Mouse (Mus musculus): Measurements from ENCODE around the gene Plxnd1. TPM values are rescaled to one million over a fixed set of nuclear protein-coding genes. Genes with fewer than 3 reads are reported as not detected.

Plxnd1 gene
- 12.4 and 35.3 TPM in 2 replicates for total RNA-seq (2017)

DNA sequence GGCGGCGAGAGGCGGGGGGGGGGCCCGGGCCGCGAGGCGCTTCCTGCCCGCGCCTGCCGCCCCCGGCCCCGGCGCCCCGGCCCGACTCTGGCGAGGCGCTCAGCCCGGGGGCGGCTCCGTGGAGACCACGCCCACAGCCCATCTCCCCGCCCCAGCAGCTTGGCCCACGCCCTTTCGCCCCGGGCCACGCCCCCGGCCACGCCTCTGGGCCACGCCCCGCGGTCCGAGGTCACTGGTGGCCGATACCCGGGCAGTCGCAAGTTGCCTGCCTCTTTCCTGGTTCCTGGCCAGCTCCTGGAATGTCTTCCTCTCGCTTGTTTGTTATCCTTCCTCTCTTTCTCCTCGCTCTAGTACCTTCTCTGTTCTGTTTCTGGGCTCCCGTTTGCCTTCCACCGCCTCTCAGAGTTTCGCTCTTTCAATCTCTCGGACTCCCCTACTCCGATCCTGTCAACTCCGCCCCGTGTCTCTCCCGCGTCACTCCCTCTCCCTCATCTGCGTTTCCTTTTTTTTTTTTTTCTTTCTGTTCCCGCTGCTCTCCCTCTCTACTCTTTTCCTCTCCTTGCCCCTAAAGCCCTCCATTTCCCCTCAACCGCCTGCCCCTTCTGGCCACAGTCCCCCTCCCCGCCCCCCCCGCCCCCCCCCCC lies at the start of gene Plxnd1:
Plxnd1 (minus strand) TSS at position 129 of the 644 bp plus-strand sequence.
- peak; percentile 63 to 77 for ATAC-seq (replicated peaks in 1 of 2; ENCODE audit: insufficient read depth in 1 of 2, low FRiP score in 2 of 2, low TSS enrichment in 1 of 2, low read depth in 1 of 2, poor library complexity in 2 of 2, severe bottlenecking in 2 of 2)

DNA sequence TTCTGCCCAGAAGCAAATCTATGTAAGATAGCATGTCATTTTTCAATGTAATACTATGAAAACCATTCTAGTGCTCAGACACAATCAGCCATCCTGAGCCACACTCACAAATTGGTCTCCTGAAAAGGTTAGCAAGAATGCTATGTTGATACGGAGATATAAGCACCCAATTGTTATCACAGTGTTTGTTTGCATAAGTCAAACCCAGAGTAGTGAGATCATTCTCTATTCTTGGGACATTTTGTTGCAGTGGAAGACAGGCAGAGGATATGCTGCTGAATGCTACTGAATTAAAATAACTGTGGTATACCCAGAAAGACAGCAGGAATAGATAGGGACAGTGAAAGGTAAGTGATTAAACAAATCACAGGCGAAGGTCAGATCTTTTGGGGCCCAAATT lies 49.2 kb upstream of the Plxnd1 start:
- ATAC-seq (replicated peaks in 1 of 2; ENCODE audit: insufficient read depth in 1 of 2, low FRiP score in 2 of 2, low TSS enrichment in 1 of 2, low read depth in 1 of 2, poor library complexity in 2 of 2, severe bottlenecking in 2 of 2): no peak

- peak in 1 of 2 experiments; percentile 32; a peak in 1 of 4 replicates for ATAC-seq (replicated peaks in 1 of 2; ENCODE audit: insufficient read depth in 1 of 2, low FRiP score in 2 of 2, low TSS enrichment in 1 of 2, low read depth in 1 of 2, poor library complexity in 2 of 2, severe bottlenecking in 2 of 2)
These were observed 43.4 kb upstream of the Plxnd1 start for GRCm38 (mm10) chr6:116038222-116038621.

DNA sequence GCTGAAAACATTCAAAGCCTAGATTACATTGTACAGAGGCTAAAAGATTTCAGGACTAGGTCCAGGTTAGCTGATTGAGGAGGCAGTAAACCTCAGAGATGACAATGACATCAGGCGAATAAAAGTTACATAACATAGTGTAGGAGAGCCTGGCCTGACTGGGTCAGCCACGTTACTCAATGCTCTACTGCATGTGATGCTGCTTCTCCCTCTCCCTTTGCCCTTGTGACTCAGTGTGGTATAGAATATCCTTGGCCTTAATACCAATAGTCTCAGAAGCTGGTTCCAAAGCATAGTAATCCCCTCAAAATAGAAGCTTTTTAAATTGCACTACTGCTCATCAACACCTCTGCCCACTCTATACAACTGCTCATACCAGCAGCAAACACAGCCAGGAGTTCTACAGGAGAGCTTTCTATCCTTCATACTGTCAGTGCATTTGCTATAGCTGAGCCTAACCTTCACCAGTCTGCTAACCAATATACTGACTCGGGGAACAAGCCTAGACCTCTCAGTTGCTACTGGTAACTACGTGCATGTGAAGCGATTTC lies 42.6 kb upstream of the Plxnd1 start:
- ATAC-seq (replicated peaks in 1 of 2; ENCODE audit: insufficient read depth in 1 of 2, low FRiP score in 2 of 2, low TSS enrichment in 1 of 2, low read depth in 1 of 2, poor library complexity in 2 of 2, severe bottlenecking in 2 of 2): no peak

DNA sequence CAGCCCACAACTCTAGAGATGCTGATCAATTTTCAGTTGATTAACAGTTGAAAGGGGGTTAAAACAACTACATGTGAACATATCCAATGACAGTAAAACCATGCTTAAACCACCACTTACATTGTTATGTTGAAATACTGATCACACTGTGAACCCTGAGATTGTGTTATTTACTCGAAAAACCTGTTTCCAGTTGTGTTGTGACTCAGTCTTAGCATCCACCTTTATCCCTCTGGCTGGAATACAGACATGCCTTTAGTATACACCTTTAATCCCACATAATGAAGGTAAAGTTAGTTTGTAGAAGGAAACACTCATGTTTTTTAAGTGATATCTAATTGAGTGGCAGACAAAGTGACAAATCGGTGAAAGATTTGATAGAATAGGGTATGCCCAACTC lies 41.8 kb upstream of the Plxnd1 start:
- ATAC-seq (replicated peaks in 1 of 2; ENCODE audit: insufficient read depth in 1 of 2, low FRiP score in 2 of 2, low TSS enrichment in 1 of 2, low read depth in 1 of 2, poor library complexity in 2 of 2, severe bottlenecking in 2 of 2): no peak

DNA sequence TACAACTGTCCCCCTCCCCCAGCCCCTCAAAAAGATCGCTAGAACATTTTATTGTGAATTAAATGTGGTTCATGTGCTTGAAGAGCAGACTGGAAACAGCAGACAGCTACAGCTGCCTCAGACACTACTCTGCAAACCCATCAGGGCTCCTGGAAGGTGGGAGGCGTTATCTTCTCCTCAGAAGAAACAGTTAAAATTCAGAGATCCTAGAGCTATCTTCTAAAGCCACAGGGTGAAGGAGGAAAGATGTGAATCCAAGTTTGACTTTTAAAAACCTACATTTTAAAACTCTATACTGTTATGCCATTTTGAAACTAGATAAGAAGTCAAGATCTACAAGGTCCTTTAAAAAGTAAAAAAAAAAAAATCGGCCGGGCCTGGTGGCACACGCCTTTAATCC lies 36.2 kb upstream of the Plxnd1 start:
- no peak for ATAC-seq (replicated peaks in 1 of 2; ENCODE audit: insufficient read depth in 1 of 2, low FRiP score in 2 of 2, low TSS enrichment in 1 of 2, low read depth in 1 of 2, poor library complexity in 2 of 2, severe bottlenecking in 2 of 2)

GRCm38 (mm10) chr6:116024666-116025065 lies 29.9 kb upstream of the Plxnd1 start:
- no peak for ATAC-seq (replicated peaks in 1 of 2; ENCODE audit: insufficient read depth in 1 of 2, low FRiP score in 2 of 2, low TSS enrichment in 1 of 2, low read depth in 1 of 2, poor library complexity in 2 of 2, severe bottlenecking in 2 of 2)

DNA sequence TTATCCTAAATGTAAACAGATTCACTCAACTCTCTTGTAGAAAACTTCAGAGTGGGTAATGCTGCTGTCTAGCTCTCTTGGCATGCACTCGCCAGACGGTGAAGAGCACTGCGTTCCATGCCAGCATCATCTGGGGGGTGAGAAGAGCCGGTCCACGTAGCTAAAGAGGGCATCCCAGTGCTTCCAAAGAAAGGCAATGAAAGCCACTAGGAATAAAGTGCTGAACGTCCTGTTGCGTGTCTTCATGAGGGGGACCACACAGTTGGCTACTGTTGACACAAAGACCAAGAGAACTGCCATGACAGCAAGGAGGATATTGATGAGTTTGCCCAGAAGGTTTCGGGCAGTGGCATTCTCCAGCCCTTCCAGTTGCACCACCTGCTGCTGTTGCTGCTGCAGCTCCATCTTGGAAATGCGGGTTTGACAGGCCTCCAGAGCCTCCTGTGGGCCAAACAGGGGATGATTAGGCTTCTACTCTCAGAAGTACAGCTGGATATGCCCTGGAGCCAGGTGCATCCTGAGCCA lies 27.2 kb upstream of the Plxnd1 start:
- ATAC-seq (replicated peaks in 1 of 2; ENCODE audit: insufficient read depth in 1 of 2, low FRiP score in 2 of 2, low TSS enrichment in 1 of 2, low read depth in 1 of 2, poor library complexity in 2 of 2, severe bottlenecking in 2 of 2): peak; percentile 51 to 67; a peak in 3 of 4 replicates

DNA sequence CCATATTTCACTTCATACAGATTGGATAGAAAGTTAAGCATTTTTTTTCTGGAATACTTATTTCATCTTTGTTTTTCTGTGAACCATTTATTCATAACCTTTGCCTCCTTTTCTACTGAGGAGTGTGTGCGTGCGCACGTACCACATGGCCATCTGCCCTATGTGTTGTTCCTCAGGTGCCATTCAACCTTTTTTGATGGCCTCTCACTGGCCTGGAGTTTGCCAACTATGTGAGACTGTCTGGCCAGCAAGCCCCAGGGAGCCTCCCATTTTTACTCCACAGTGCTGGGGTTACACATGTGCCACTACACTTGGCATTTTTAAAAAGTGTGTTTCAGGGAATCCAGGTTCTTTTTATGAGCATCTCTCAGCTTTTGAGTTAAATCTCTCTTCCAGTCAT lies 21.1 kb upstream of the Plxnd1 start:
- ATAC-seq (replicated peaks in 1 of 2; ENCODE audit: insufficient read depth in 1 of 2, low FRiP score in 2 of 2, low TSS enrichment in 1 of 2, low read depth in 1 of 2, poor library complexity in 2 of 2, severe bottlenecking in 2 of 2): no peak

- peak; percentile 38 to 39; a peak in 1 of 4 replicates for ATAC-seq (replicated peaks in 1 of 2; ENCODE audit: insufficient read depth in 1 of 2, low FRiP score in 2 of 2, low TSS enrichment in 1 of 2, low read depth in 1 of 2, poor library complexity in 2 of 2, severe bottlenecking in 2 of 2)
These were observed 19.3 kb upstream of the Plxnd1 start for GRCm38 (mm10) chr6:116014111-116014510.

GRCm38 (mm10) chr6:116013687-116014086 lies 18.9 kb upstream of the Plxnd1 start:
- ATAC-seq (replicated peaks in 1 of 2; ENCODE audit: insufficient read depth in 1 of 2, low FRiP score in 2 of 2, low TSS enrichment in 1 of 2, low read depth in 1 of 2, poor library complexity in 2 of 2, severe bottlenecking in 2 of 2): peak in 1 of 2 experiments; percentile 65; a peak in 3 of 4 replicates

- ATAC-seq (replicated peaks in 1 of 2; ENCODE audit: insufficient read depth in 1 of 2, low FRiP score in 2 of 2, low TSS enrichment in 1 of 2, low read depth in 1 of 2, poor library complexity in 2 of 2, severe bottlenecking in 2 of 2): peak; percentile 30 to 33; a peak in 3 of 4 replicates
These were observed 15.7 kb upstream of the Plxnd1 start for GRCm38 (mm10) chr6:116010541-116010940.

DNA sequence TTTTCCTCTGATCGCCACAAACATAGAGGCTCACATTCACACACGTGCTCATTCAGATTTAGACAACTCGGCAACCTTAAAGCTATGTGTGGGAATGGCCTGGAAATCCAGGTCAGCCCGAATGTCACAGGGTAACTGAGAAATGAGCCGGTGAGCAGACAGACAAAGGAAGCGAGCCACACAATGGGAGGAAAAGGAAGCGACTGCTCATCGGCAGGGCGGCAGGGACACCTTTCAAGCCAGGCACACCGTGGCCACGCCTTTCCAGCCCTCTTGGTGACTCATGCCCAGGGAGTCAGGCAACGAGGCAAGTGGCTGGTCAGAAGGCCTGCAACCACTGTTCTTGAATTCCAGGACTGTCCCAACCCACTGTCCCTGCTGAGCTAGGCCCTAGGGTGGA lies 14.6 kb upstream of the Plxnd1 start:
- ATAC-seq (replicated peaks in 1 of 2; ENCODE audit: insufficient read depth in 1 of 2, low FRiP score in 2 of 2, low TSS enrichment in 1 of 2, low read depth in 1 of 2, poor library complexity in 2 of 2, severe bottlenecking in 2 of 2): no peak

DNA sequence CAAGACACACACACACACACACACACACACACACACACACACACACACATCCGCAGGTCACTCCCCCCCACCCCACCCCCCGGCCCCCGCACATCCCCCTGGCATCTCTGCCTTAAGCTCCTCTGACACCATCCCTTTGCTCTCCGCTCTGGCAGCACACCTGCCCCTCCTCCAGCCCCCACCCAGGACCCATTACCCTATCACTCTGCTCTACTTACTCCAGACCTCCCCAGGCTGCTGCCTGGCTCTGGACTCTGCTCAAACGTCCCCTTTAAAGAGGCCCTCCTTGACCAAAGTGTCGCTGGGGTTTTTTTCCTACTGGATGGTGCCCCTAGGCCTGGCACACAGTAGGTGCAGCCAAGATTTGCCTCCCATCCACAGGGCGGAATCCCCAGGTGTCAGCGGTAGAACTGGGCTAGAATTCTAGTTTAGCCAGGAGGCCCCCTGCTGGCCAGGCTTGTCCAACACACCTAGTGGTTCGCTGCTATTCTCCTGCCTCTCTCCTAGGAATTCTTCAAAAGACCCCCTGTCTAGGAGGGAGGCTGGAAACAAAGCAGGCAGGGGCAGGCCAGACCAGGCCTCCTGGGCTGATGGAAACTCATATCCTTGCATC lies 12.9 kb upstream of the Plxnd1 start:
- peak in 1 of 2 experiments; percentile 44; a peak in 2 of 4 replicates for ATAC-seq (replicated peaks in 1 of 2; ENCODE audit: insufficient read depth in 1 of 2, low FRiP score in 2 of 2, low TSS enrichment in 1 of 2, low read depth in 1 of 2, poor library complexity in 2 of 2, severe bottlenecking in 2 of 2)

DNA sequence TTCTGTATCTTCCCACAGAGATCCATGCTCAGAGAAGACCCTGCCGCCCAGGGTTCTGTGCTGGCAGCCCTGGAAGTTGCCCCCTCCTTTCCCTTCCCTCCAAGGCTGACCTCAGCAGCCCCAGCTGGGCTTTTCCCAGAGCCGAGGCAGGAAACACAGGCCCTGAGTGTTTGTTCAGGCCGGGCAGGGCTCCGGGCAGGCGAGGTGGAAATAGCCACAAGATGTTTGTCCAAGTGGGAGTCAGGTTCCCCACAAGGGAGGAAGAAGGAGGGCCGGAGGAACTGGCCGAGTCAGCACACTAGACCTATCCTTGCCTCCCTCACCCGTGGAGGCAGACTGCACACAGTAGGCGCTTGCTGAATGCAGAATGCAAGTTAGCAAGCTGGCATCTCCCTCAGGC lies 11.9 kb upstream of the Plxnd1 start:
- no peak for ATAC-seq (replicated peaks in 1 of 2; ENCODE audit: insufficient read depth in 1 of 2, low FRiP score in 2 of 2, low TSS enrichment in 1 of 2, low read depth in 1 of 2, poor library complexity in 2 of 2, severe bottlenecking in 2 of 2)

GRCm38 (mm10) chr6:116005959-116006288 lies 11.1 kb upstream of the Plxnd1 start:
- no peak for ATAC-seq (replicated peaks in 1 of 2; ENCODE audit: insufficient read depth in 1 of 2, low FRiP score in 2 of 2, low TSS enrichment in 1 of 2, low read depth in 1 of 2, poor library complexity in 2 of 2, severe bottlenecking in 2 of 2)

GRCm38 (mm10) chr6:116005275-116005958 lies 10.6 kb upstream of the Plxnd1 start:
- ATAC-seq (replicated peaks in 1 of 2; ENCODE audit: insufficient read depth in 1 of 2, low FRiP score in 2 of 2, low TSS enrichment in 1 of 2, low read depth in 1 of 2, poor library complexity in 2 of 2, severe bottlenecking in 2 of 2): no peak

- no peak; a peak in 1 of 4 replicates for ATAC-seq (replicated peaks in 1 of 2; ENCODE audit: insufficient read depth in 1 of 2, low FRiP score in 2 of 2, low TSS enrichment in 1 of 2, low read depth in 1 of 2, poor library complexity in 2 of 2, severe bottlenecking in 2 of 2)
These were observed 9.9 kb upstream of the Plxnd1 start for GRCm38 (mm10) chr6:116004716-116005115.
